Mouse (Mus musculus): ENCODE measurements around the gene Vdac2.

DNA sequence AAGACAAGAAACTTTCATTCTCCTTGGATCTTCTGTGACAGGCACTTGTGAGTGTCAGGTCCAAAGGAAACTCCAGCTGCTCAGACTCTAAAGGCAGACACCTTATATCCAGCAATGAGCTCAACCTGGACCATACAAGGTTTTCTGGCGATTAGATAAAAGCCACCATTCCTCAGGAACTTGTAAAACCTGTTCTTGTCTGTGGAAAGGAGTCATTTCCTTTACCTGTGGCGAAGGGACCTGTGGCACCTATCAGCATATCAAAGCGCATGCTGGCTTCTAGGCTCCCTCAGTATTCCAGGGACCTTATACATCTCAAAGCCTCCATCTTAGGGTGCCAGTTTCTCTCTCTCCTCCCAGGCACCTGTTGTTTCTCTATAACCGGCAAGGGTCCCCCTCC, 7.6 kb upstream of the Vdac2 start:
- TF ChIP-seq CTCF (IDR thresholded peaks at IDR 0.05; ENCODE audit: control insufficient read depth, insufficient read depth, insufficient replicate concordance, low read depth, low read length) (no peak), POLR2A (IDR thresholded peaks at IDR 0.05; ENCODE audit: control insufficient read depth, low read depth, low read length) (no peak)
